Mouse (Mus musculus) left cerebral cortex, postnatal 36 days (tissue): ENCODE data around the gene Zcchc10. TPM values are rescaled to one million over a fixed set of nuclear protein-coding genes. Genes with fewer than 3 reads are reported as not detected.
"Not testable (repeated sequence)": the region's sequence is repeated elsewhere in the genome, so short reads cannot be mapped to it uniquely, and the experiment has no call there.

Experiments
- DNase-seq, 2 experiments: peaks; one replicate each; pipeline ENCODE4 v3.0.0; 2021 to 2022; ENCODE audit warnings: low spot score in 2 of 2, mixed read lengths in 1 of 2
- intact Hi-C: fragments of 180-260 bp; cut with DNase I; formaldehyde crosslinking; loops from one replicate; pipeline ENCODE4 v1.15.1; 2025
- total RNA-seq, 2 experiments: library from RNA; stranded (reverse); gene quantifications; 2 replicates each; pipeline ENCODE4 v1.2.3; 2021

Gene Zcchc10
- total RNA-seq, 2 experiments from 2014 or later: 9.3 to 9.5 TPM

DNA sequence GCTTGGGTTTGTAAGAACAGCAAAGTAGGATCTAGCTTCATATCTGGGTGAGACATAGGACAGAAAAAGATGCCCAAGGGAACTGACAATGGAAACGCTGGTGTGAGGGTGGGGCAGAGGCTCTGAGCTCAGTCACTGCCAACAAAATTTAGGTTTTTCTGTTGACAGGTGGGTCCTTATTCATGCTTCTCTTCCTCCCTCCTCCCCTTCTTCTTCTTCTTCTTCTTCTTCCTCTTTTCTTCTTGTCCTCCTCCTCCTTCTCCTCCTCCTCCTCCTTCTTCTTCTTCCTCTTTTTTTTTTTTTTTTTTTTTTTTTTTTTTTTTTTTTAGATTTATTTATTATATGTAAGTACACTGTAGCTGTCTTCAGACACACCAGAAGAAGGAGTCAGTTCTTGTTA is 11.7 kb upstream of the Zcchc10 start:
- intact Hi-C loops, DNase-seq: not testable (repeated sequence)

DNA sequence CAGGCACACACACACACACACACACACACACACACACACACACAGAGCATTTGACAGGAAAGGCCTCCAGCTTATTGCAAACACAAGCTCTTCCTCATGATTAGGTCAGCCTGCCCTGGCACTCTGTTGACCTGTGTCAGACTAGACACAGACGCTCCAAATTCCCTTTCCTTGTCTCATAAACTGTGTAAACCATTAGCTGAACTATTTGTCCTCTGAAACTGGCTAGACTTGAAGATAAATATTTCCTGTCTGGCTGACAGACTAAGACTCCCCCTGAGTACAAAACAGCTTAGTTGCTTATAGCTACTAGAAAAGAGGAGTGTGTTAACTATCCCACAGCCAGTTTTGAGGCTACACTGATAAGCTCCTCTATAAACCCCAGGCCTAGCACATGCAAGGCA is 9.7 kb upstream of the Zcchc10 start:
- intact Hi-C loops: no loop called here
- DNase-seq: no peak

DNA sequence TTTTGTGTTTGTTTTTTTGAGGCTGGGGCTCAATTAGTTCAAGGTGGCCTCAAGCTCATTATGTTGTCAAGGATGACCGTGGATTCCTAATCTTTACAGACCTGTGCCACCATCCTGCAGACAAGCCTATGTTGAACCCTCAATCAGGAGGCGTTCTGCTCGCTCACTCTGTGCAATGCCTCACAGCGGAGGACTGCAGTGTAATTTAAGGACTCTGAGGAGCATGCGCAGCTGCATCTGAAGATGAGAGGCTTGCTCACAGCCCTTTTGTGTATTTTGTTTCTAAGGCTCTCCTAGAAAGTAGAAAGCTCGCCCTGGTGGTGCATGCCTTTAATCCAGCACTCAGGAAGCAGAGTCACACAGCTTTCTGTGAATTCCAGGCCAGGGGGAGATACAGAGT is 7.5 kb upstream of the Zcchc10 start:
- peak in 1 of 2 experiments; percentile 19 for DNase-seq
- intact Hi-C loops: no loop called here

DNA sequence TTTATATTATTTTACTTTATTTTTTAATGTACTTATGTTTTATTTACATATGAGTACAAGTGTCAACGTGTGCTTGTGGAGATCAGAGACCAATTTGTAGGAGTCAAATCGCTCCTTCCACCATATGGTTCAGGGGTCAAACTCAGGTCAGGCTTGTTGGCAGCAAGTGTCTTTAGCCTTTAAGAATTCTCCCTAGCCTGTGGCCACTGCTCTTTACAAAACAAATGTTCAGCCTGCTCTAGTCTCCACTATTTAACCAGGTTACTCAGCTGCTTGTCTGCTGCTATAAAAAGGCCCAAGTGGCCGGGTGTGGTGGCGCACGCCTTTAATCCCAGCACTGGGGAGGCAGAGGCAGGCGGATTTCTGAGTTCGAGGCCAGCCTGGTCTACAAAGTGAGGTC is 6.4 kb upstream of the Zcchc10 start:
- no peak for DNase-seq
- intact Hi-C loops: no loop called here

DNA sequence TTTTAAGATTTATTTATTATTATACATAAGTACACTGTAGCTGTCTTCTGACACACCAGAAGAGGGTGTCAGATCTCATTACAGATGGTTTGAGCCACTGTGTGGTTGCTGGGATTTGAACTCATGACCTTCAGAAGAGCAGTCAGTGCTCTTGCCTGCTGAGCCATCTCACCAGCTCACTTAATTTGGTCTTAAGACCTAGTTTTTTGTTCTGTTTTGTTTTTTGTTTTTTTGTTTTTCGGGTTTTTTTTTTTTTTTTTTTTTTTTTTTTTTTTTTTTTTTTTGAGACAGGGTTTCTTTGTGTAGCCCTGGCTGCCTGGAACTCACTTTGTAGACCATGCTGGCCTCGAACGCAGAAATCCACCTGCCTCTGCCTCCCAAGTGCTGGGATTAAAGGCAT is 5.9 kb upstream of the Zcchc10 start:
- intact Hi-C loops, DNase-seq: not testable (repeated sequence)

DNA sequence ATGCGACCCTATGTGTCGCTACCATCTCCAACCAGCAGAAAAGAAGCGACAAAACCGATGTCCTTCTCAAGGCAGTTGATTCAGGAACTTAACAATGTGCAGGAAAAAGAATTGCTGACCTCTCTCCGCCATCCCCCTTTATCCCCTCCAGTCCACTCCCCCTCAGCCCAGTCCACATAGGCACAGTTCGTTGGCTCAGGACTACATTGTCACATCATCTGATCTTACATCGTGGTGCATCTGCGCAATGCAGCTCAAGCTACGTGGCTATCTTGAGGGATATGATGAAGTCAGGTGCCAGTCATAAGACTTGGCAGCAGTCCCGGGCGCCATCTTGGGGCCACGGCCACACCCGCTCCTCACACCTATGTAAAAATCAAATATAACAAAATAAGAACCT is 4.6 kb upstream of the Zcchc10 start:
- DNase-seq, intact Hi-C loops: not testable (repeated sequence)

DNA sequence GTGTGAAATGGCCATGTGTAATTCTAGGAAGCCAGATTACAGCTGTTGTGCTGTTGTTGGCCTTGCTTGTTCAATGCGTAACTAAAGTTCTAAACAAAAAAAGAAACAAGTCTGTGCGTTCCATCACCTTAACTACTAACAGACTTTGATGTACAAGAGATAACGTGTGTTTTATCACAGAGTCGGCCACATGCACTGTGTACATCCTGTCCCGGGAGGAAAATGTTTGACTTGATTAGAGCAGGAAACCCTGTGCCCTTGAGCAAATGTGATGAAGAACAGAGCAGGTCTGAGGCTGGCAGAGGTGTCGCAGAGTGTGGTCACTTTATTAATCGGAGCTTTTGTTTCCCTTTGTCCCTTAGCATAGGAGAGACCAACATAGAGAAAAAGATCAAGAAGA is 5.8 kb downstream of the Zcchc10 start:
- intact Hi-C loops: no loop called here
- DNase-seq: no peak

DNA sequence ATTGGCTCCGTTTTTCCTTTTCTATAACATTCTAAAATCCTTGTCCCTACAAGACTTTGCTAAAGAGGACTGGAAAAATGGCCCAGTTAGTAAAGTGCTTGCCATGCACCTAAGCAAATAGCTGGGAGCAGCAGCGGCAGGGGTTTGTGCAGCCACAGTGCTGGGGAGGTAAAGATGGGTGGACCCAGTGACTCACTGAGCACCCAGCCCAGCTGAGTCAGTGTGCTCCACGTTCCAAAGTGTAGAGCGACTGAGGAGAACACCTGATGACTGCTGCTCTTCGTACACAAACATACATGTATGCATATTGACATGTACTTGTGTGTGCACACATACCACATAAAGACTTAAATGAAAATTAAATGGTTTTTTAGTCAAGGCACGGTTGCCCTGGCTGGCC is 6.6 kb downstream of the Zcchc10 start:
- DNase-seq: no peak
- intact Hi-C loops: no loop called here

DNA sequence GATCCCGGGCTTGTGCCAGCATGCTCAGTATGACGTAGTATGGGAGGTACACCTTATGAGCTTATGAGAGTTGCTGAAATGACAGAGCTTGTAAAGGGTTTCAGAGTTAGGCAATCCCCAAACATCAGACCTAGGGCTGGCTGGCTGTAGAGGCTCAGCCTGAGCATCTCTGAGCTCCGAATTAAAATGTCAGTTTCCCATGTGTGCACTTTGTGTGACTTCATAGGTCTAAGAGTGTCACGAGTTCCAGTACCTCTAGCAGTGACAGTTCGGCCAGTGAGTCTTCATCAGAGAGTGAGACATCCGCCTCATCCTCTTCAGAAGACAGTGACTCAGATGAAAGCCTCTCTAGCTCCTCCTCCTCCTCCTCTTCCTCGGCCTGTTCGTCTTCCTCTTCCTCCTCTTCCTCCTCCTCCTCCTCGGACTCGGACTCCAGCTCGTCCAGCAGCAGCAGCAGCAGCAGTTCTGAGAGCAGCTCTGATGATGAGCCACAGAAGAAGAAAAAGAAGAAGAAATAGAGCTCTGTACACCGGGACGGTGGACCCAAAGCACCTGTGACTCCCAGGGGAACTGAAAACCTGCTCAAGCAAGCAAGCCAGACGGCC is 7.7 kb downstream of the Zcchc10 start:
- intact Hi-C loops: no loop called here
- DNase-seq: no peak

DNA sequence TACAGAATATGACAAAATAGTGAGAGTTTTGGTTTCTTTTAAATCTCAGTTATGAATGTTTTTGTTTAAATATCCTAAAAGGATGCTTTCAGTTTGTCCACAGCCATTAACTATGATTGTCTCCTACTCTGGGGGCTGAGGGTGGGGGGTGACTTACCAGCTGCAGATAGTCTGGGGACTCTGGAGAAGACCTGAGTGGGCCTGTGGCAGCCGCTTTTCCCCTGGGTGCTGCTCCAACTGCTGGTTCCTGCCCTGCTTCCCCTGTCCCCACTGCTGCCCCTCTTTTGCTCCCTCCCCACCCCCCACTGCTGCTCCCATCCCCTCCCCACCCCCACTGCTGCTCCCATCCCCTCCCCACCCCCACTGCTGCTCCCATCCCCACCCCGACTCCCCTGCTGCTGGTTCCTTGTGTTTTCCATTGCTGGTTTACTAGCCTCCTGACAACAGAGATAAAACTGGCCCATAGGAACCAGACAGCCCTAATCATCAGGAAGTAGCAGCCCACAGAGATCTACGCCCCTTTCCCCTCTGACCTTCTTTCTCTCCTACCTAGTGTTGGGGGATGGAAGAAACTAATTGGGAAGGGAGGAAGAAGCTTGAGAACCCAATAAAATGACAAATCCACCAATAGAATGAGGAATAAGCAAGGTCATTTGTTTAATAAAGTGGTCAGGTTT is 11.2 kb downstream of the Zcchc10 start:
- DNase-seq: no peak
- intact Hi-C loops: no loop called here

DNA sequence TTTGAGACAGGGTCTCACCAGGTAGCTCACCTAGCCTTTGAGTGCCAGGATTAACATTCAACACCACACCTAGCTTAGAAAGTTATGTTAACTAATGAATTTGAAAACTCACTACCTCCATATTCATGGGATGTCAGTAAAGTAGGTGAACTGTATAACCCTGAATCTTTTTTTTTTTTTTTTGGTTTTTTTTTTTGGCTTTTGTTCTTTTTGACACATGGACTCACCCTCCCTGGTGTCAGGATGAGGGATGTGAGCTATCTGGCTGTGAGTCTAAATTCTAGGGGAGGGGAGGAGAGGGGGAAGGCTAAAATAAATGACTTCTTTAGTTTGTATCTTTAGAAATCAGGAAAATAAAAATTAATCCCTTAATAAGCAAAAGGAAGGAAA is 11.7 kb downstream of the Zcchc10 start:
- DNase-seq: no peak
- intact Hi-C loops: no loop called here

DNA sequence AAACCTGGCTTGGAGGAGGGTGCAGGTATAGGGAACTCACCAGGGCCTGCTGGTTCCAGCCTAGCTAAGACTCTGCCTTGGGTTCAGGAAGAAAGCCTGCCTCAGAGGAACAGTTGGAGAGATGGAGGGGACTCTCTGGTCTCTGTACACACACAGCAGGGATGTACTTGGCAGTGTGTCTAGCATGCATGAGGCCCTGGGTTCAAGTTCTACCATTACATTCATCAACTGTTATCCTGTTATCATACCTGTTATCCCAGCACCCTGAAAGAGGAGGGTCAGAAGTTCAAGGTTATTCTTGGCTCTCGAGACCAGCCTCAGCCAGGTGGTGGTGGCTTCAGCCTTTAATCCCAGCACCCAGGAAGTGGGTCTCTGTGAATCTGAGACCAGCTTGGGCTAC is 12.4 kb downstream of the Zcchc10 start:
- DNase-seq: no peak
- intact Hi-C loops: no loop called here

DNA sequence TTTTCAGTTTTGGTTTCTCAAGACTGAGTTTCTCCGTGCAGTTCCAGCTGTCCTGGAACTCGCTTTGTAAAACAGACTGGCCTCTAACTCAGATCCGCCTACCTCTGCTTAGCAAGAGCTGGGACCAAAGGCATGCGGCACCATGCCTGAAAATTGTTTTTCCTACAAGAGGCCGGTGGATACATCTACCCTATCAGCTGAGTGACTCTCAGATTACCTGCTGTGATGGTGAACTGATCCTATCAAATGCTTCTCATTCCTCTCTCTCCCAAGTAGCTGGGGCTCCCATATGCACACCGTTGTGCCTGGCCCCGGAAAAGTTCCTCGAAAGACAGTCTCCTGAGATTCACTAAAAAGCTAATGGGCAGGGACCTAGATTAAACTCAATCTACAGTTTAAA is 13.2 kb downstream of the Zcchc10 start:
- DNase-seq: no peak
- intact Hi-C loops: no loop called here

DNA sequence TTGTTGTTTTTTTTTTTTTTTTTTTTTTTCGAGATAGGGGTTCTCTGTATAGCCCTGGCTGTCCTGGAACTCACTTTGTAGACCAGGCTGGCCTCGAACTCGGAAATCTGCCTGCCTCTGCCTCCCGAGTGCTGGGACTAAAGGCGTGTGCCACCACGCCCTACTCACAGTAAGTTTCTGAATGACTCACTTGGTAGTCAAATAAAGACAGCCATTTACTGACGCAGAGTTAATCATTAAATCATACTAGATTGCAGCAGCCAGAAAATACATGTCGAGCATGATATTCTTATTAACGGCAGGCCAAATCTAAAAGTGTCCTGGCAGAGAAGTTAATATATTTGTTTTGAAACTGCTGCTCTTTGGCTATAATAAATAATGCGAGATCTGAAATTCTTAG is 16.5 kb downstream of the Zcchc10 start:
- not testable (repeated sequence) for DNase-seq

DNA sequence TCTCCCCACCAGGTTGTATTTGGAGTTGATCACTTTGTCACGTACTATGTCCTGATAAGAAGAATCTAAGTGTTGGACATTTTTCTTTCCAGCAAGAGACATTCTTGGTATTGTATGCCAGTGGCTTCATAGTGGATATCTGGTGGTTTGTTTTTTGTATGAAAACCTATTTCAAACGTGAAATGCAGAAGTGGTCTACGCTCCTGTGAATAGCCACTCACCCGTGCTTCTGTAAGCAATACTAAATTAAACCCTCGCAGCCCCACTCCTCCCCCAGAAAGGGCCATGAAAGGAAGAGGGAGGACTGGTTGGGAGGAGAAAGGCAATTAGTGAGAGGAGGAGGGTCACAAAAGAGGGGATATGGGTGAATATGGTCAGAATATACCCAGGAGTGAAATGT is 18.2 kb downstream of the Zcchc10 start:
- DNase-seq: no peak
- intact Hi-C loops: no loop called here

More for the DNA sequence above, 16.5 kb downstream of the Zcchc10 start:
- intact Hi-C loops: not testable (repeated sequence)

DNA sequence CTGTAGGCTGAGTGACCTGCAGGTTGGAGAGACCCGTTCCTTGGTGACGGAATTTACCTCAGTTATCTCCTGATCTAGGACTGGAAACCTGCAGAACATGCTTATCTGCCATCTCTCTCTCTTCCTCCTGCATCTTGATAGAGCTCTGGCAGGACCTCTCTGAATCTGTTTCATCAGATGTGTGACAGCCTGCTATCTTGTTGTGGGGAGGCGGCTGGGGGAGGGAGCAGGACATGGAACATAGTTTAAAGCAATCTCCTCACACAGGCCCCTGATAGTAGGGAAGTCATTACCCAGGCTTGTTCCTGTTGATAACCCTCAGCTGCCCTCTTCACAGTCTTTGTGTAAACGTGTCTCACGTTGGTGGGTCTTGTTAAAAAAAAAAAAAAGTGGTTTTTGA is 20.8 kb downstream of the Zcchc10 start:
- DNase-seq: no peak
- intact Hi-C loops: no loop called here

DNA sequence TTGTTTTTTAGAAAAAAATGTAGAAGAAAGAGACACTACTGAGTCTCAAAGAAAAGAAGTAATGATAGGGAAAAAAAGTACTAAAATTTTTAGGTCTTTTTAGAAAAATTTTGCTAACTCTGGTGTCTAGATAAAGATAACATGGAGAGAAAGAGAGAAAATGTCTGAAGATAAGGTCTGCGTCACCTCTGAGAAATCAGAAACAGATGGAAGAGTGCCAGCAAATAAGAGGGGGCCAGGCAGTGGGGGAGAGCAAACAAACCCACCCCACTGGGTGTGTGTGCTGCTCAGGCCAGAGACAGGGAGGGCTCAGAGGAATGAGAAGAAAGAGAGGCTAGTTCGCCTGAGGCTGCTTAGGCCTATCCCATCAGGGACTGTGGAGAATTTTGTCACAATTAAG is 21.3 kb downstream of the Zcchc10 start:
- DNase-seq: no peak
- intact Hi-C loops: no loop called here

DNA sequence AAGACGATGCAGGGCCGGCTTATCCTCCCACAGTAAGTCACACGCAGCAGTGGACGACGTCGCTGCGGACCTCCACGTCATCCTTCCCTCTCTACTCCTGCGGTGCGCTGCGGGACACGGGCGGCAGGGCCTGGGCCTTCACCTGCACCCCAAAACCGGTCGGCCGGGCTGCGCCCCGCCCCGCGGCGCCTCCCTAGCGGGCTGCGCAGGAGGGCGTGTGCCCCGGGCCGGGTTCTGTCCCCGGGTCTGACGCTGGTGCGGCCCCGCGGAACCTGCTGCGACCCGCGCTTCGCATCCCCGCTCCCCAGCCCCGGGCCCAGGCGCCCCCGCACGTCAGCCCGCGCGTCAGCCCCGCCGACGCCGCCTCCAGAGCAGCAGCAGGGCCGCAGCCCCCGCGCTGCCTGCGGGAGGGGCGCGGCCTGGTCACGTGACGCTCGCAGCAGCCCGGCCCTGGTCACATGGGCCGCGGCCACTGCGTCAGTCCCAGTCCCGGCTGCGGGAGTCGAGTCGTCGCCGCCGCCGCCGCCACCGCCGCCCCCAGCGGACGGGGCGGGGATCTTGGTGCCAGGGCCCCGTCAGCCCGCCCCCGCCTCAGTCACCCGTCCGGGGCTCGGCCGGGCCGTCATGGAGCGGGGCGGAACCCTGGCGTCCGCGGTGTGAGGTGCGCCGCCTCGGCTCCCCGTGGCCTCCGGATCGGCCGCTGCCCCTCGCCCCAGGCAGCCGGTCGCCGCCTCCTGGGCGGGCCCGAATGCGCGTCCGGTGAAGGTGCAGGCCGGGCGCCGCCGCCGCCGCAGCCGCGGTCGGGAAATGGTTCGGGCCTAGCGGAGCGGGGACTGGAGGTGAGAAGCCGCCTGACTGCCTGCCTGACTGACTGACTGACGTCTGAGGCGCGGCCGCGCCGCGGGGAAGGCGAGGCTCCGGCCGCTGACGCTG is 26.1 kb downstream of the Zcchc10 start, which contains the start of gene Aff4:
Gene Aff4 (plus strand): TSS at position 543 of the 933 bp plus-strand sequence.
- intact Hi-C loops: loop anchor here (2.0 kb wide), 2 partner anchors 26 to 50 kb away; partner anchors contain the start of genes Hspa4 and Zcchc10
- DNase-seq: peak; percentile 88 to 94

DNA sequence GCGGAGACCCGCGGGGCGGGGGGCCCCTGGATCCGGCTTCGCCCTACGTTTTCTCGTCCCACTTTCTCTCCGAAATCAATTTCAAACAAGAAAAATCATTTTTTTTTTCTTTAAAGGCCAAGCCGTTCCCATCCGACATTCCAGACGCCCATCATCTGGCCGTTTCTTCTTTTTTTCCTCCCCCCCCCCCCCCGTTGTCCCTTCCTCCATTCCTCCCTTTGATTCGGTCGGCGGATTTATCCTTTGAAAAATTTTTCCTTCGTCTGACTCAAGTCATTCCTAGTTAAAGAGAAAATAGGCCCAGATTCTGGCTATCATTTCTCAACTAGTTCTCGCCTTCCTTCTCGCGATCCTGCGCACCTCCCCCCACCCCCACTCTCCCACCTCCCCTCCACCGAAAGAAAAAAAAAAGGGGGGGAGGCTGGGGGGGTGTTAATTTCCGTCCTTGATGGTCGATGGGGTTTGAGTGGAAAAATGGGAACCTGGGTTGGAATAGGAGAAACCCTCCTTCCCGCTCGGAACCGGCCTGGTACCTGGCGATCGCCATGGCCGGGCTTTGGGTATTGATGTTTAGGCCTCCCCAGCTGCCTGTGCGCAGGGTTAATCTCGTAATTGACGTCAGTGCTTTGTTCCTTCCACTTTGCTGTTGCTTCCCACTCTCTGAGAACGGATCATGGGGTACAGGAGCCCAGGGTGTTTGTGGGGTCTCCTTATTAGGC is 26.9 kb downstream of the Zcchc10 start:
- intact Hi-C loops: loop anchor here (2.0 kb wide), 2 partner anchors 27 to 51 kb away; partner anchors contain the start of genes Hspa4 and Zcchc10
- peak; percentile 56 for DNase-seq
